Mouse (Mus musculus) spleen, adult 2 months (tissue): ENCODE measurements around the gene B3glct. TPM values are rescaled to one million over a fixed set of nuclear protein-coding genes. Genes with fewer than 3 reads are reported as not detected.

ENCODE experiments used
- DNase-seq, 2 experiments: peaks; one replicate each; pipeline versions ENCODE4 v3.0.0 to v3.0.0-alpha.2; 2012 to 2021; ENCODE audit warnings: low spot score in 2 of 2, low read depth in 1 of 2
- H3K27ac ChIP-seq: fragments of 200-500 bp; 2 replicates; pipeline ENCODE4 v1.5.1; 2012; ENCODE audit warnings: low read length, inconsistent platforms; ENCODE audit not compliant: insufficient read depth
- H3K27me3 ChIP-seq: fragments of 200-500 bp; 2 replicates; pipeline ENCODE4 v1.6.1; 2012; ENCODE audit warnings: mild to moderate bottlenecking, moderate library complexity, low read length, inconsistent platforms; ENCODE audit not compliant: control insufficient read depth, insufficient read depth
- H3K36me3 ChIP-seq: fragments of 200-500 bp; 2 replicates; pipeline ENCODE4 v1.6.1; 2012; ENCODE audit warnings: mild to moderate bottlenecking, low read length, inconsistent platforms; ENCODE audit not compliant: control insufficient read depth, insufficient read depth
- H3K4me1 ChIP-seq: fragments of 200-500 bp; 2 replicates; pipeline ENCODE4 v1.6.1; 2011; ENCODE audit warnings: inconsistent platforms; ENCODE audit not compliant: control insufficient read depth, insufficient read depth, insufficient read length
- H3K4me3 ChIP-seq: fragments of 200-500 bp; 2 replicates; pipeline ENCODE4 v1.5.1; 2011; ENCODE audit warnings: mild to moderate bottlenecking, inconsistent platforms; ENCODE audit not compliant: insufficient read depth, insufficient read length; ENCODE audit errors: extremely low read depth
- CTCF ChIP-seq: fragments of 200-500 bp; IDR thresholded peaks from 2 replicates; pipeline ENCODE4 v1.5.1; 2011; ENCODE audit warnings: mild to moderate bottlenecking, inconsistent platforms; ENCODE audit not compliant: insufficient read depth, insufficient read length, insufficient replicate concordance; ENCODE audit errors: extremely low read depth
- POLR2A ChIP-seq: fragments of 200-500 bp; IDR thresholded peaks from 2 replicates; pipeline ENCODE4 v1.6.1; 2011; ENCODE audit warnings: low read depth, low read length, inconsistent platforms
- WGBS: fragments of 180-500 bp; shearing (Covaris S2); methylation state at CpG from one replicate; pipeline ENCODE4 v1.1.7; 2018; 5-methylcytosine and 5-hydroxymethylcytosine counted together
- polyA plus RNA-seq: library from polyadenylated mRNA; depleted of rRNA; stranded (reverse); fragments of >200 nt; gene quantifications from 2 replicates; pipeline ENCODE4 v1.2.3, GENCODE M21; 2012

The B3glct gene
- polyA plus RNA-seq, 1 experiment: 2.2 TPM

DNA sequence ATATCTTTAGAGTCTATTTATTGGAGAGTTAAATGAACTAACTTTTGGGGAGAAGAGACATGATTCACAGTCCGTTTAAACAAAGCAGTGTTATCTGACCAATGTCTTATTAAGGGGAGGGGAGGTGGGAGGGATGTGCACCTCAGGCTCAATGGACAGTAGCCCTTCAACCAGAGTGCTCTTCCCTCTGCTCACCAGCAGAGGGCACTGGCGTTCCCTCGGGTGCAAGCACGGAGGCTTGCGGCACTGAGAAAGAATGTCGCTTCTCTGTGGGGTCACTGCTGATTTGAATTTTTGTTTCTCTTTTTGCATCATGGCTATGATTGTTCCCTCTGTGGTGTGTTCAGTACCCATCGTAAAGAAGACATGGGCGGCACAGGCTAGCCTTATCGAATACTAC, 67.0 kb downstream of the B3glct start:
- TF ChIP-seq POLR2A: no peak
- no peak for TF ChIP-seq CTCF
- Histone ChIP-seq H3K4me3 (no peak overlapping the region), H3K27ac (no peak overlapping the region), H3K4me1 (no peaks in the 10 kb centered on the region), H3K36me3 (no peaks in the 10 kb centered on the region), H3K27me3 (no peaks in the 10 kb centered on the region)
- DNase-seq: no peak
- 96% methylated on average over 9 of the region's 9 CpGs for WGBS

DNA sequence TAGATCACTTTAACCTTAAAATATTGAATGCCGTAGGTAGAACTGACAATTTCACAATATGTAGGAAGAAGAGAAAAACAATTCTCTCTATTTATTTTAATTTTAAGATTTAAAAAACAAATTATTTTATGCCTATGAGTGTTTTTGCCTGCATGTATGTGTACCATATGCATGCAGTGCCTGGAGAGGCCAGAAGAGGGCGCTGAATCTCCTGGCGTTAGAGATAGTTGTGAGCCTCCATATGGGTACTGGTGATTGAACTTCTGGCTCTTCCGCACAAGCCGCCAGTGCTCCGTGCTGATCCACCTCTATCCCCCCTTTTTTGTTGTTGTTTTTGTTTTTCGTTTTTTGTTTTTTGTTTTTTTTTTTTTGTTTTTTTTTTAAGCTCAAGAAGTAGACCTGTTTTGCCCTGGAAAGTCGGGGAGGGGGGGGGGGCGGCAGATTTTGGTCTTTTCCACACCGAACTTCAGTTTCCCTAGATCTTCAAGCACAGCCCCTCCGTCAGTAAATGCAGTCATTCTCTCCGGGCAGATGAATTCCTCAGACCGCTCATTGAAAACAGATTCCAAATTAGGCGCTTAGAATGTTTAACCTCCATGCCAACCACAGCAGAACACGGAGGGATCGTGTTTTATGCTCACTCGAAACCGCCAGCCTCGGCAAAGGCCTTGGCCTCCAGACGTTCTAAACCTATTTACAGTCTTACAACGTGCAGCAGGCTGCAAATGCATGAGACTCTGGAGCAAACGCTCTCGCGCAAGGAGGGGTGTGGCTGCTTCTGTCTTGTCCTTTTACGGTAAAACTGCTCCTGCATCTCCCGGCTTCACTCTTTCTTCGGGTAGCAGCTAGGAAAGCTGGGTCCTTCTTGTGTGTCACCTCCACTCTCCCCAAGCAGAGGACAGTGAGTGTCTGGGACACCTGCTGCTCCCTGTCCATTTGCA, 70.9 kb downstream of the B3glct start:
- Histone ChIP-seq H3K27ac (no peak overlapping the region), H3K36me3 (peaks cover 2% of the 10 kb centered on the region; the same call in 1 of the 2 replicates), H3K4me3 (no peak overlapping the region), H3K27me3 (no peaks in the 10 kb centered on the region), H3K4me1 (no peaks in the 10 kb centered on the region)
- no peak for TF ChIP-seq POLR2A
- no peak for TF ChIP-seq CTCF
- no peak for DNase-seq
- WGBS: 93% methylated on average over 27 of the region's 27 CpGs

DNA sequence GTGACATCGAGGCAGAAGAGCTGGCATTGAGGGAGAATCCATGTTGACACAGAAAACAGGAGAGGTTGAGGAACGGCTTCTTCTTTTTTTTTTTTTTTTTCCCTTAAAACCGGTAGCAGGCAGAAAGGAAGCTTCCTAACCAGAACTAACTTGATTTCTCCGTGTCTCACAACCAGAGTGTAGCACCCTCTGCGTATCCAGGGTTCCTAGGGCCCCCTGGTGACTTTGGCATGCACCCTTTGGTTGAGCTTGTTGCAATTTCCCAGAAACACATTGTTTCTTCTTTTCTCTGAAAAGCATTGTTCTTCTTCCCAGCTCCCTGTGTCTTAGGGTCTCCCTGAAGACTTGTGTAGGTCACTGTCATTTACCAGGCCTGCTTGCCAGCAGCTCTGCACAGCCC, 73.8 kb downstream of the B3glct start:
- no peak for TF ChIP-seq POLR2A
- no peak for TF ChIP-seq CTCF
- WGBS: 83% methylated on average over 5 of the region's 5 CpGs
- Histone ChIP-seq H3K27ac (no peak overlapping the region), H3K36me3 (peaks cover 2% of the 10 kb centered on the region; the same call in 1 of the 2 replicates), H3K4me1 (no peaks in the 10 kb centered on the region), H3K27me3 (no peaks in the 10 kb centered on the region), H3K4me3 (no peak overlapping the region)
- DNase-seq: no peak

DNA sequence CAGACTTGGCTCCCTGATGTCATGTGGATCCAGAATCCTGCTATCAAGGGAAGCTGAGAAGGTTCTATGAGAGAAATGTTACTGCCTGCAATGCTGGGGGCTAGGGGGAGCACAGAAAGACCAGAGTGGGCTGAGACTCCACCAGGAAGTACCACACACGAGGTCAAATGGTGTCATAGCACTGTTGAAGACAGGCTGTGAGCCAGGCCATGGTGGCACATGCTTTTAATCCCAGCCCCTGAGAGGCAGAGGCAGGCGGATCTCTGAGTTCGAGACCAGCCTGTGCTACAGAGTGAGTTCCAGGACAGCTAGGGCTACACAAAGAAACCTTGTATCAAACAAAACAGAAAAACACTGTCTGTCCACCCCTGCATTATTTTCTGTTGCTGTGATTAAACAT, 75.0 kb downstream of the B3glct start:
- no peak for TF ChIP-seq POLR2A
- no peak for TF ChIP-seq CTCF
- H3K4me3 ChIP-seq: no peak overlapping the region
- peaks cover 2% of the 10 kb centered on the region for H3K36me3 ChIP-seq
- 83% methylated on average over 3 of the region's 3 CpGs for WGBS
- no peaks in the 10 kb centered on the region for H3K4me1 ChIP-seq
- no peak overlapping the region for H3K27ac ChIP-seq
- DNase-seq: no peak
- H3K27me3 ChIP-seq: no peaks in the 10 kb centered on the region

DNA sequence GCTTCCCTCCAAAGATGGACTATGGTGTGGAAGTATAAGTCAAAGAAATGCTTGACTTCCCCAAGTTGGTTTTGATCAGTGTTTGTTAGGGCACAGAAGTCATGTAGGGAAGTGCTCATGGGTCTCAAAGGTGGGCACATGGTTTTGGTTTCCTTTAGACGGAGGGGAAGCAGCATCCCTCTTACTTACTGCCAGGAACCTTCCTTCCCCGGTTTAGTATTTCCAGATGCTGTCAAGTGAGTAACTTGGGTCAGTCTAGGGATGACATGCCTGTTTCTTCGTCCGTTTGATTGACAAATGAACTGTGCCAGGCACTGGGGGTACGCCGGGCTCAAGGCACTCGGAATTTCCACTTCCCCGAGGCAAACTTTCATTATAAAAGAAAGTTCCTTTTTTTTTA, 89.1 kb downstream of the B3glct start:
- no peaks in the 10 kb centered on the region for H3K36me3 ChIP-seq
- H3K27me3 ChIP-seq: no peaks in the 10 kb centered on the region
- DNase-seq: no peak
- H3K4me3 ChIP-seq: no peak overlapping the region
- H3K27ac ChIP-seq: no peak overlapping the region
- H3K4me1 ChIP-seq: no peaks in the 10 kb centered on the region
- no peak for TF ChIP-seq POLR2A
- no peak for TF ChIP-seq CTCF
- 41% methylated on average over 8 of the region's 8 CpGs for WGBS

DNA sequence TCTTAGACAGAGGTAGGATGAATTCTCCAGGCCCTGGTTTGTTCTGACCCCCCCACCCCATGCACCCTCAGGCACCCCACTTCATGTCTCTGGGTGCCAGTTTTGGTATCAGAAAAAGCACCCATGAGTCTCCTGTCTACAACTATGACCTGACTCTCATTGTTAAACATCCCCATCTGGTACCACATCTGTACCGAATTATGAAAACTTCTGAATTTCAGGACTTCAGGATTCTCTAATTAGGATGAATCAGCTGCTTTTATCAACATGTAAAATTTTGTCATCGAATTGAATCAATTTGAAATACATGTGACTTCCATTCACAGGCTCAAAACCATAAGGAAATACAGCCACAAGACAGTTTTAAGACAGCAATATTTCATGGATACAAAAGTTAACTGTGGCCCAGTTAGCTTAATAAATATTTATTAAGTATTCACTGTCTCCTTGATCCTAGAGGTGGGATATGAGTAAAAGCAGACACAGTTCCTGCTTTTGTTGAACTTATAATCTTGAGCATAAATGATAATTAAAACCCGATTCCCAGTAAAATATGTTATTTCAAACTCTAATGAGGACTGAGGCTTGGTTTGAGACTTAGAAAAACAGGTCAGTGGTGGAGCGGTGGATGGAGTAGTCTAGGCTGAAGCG, 89.7 kb downstream of the B3glct start:
- 91% methylated on average over 5 of the region's 5 CpGs for WGBS

DNA sequence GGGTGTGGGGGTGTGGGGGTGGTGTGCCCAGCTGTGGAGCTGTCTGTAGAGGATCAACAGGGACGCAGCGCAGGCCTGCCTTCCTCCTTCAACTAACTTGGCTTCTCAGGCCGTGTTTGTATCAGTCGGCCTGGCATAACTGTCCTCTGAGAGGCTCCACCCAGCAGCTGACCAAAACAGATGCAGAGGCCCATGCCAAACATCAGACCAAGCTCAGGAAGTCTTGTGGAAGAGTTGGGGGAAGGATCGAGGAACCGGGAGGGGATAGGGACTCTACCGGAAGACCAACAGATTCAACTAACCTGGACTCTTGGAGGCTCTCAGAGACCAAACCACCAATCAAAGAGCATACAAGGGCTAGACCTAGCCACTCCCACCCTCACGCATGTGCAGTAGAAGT, 91.6 kb downstream of the B3glct start:
- TF ChIP-seq CTCF (no peak), POLR2A (no peak)
- Histone ChIP-seq H3K27ac (no peak overlapping the region), H3K27me3 (no peaks in the 10 kb centered on the region), H3K4me3 (no peak overlapping the region), H3K4me1 (no peaks in the 10 kb centered on the region), H3K36me3 (no peaks in the 10 kb centered on the region)
- 96% methylated on average over 8 of the region's 8 CpGs for WGBS
- DNase-seq: no peak

More for the DNA sequence above, 89.7 kb downstream of the B3glct start:
- no peak for DNase-seq
- no peaks in the 10 kb centered on the region for H3K4me1 ChIP-seq
- no peak overlapping the region for H3K27ac ChIP-seq
- TF ChIP-seq POLR2A (no peak), CTCF (no peak)
- no peaks in the 10 kb centered on the region for H3K36me3 ChIP-seq
- H3K4me3 ChIP-seq: no peak overlapping the region
- no peaks in the 10 kb centered on the region for H3K27me3 ChIP-seq
